Mouse (Mus musculus) large intestine, adult 2 months (tissue): Measurements from ENCODE around the gene Scgb1b24. TPM values are rescaled to one million over a fixed set of nuclear protein-coding genes. Genes with fewer than 3 reads are reported as not detected.

Experiments
- DNase-seq: peaks from one replicate; pipeline ENCODE4 v3.0.0-alpha.2; 2012; ENCODE audit warnings: low read depth, low spot score
- WGBS: fragments of 180-500 bp; shearing (Covaris S2); methylation state at CpG from one replicate; pipeline ENCODE4 v1.1.7; 2018; 5-methylcytosine and 5-hydroxymethylcytosine counted together
- polyA plus RNA-seq: library from polyadenylated mRNA; depleted of rRNA; stranded (reverse); fragments of >200 nt; gene quantifications from 2 replicates; pipeline ENCODE4 v1.2.3, GENCODE M21; 2012; rRNA removed

Scgb1b24 gene
- not detected in 2 replicates for polyA plus RNA-seq

DNA sequence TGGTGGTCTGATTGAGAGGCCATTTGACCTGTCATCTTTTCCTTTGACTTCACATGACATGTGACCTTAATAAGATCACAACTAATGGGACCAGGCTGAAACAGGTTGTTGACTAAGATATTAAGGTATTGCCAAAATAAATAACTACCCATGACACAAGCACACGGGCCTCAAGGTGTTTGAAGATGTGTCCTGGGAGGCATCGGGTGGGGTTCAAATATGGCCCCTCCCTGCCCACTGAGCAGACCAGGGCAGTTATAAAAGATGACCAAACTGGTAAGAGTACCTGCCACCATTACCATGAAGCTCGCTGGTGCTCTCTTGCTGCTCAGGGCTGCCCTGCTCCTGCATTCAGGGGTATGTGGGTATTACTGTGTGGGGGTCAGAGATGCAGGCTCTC is at the start of gene Scgb1b24:
Gene Scgb1b24, plus strand, starts transcription at position 301 of the 400 bp plus-strand sequence.
- 81% methylated on average over 3 of the region's 3 CpGs for WGBS

DNA sequence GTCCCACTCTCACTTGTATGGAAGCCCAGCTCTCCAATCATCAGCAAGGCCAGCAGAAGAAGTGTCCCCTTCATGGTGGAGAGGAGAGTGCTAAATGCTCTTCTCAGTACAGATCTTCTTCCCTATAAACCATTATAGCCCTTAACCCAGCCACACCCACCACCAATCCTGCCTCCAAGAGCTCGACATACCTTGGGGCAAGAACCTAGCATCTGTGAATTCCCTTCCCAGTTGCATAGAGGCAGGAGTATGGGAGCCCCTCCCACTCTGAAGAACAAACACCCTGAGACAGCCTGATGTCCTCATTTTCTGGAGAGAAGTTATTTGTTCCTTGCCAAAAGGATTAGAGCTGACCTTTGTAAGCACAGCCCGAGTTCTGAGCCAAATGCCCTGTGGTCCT is 4.4 kb upstream of the Scgb1b24 start, which contains the start of gene Scgb2b24:
Gene Scgb2b24, minus strand, starts transcription at position 101 of the 400 bp plus-strand sequence.
- WGBS = 70% methylated on average over 2 of the region's 2 CpGs
- no peak for DNase-seq

More for the DNA sequence above, at the start of gene Scgb1b24:
- no peak for DNase-seq

Other genes with a start within 250 kb of the Scgb1b24 start
- not detected in 2 replicates for gene Scgb2b21, start 223.3 kb upstream of the Scgb1b24 start, polyA plus RNA-seq
- gene Scgb2b24, start 4.5 kb upstream of the Scgb1b24 start, polyA plus RNA-seq = not detected in 2 replicates
- gene Scgb2b26, start 201.2 kb downstream of the Scgb1b24 start, polyA plus RNA-seq = not detected in 2 replicates